30 mouse cellular contexts compared by ENCODE assay signal in the genomic region with DNA sequence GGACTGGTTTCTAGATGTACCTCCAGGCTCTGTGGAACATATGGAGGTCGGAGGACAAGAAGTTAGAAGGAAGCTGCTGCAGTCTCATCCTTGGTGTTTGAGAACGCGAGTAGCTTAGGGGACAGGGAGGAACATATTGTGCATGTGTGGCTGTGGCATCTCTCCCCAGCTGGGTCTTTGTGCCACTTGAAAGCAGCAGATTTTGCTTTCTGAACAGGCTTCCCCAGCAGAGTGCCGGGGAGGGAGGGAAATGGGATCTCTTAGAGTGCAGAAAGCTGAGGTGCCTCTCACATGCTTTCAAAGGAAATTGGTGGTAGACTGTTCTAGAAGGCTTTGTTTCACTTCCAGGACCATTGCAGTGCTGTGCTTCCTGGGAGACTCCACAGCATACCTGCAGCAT.
A peak's percentile ranks its signal among the peaks of the same experiment; 100 is the strongest.
DNase-seq lines count a peak whose midpoint lies in the region; ATAC-seq and TF ChIP-seq lines count a peak whose summit lies in the region.
"Had no signal": no experiment of that assay in that cellular context is flagged by ENCODE, and none has a peak within 500 bp of the region (broad histone marks: within the 10 kb centered on the region; RNA-seq: fewer than 3 reads in every experiment).

No protein-coding gene starts in this region.

- H3K27me3 ChIP-seq in thymus, adult 2 months (ENCODE audit: control insufficient read depth, insufficient read depth, low read length) = no peaks in the 10 kb centered on the region
- H3K27me3 ChIP-seq in kidney, embryonic 16.5 days (ENCODE audit: insufficient read depth, low read length) = no peaks in the 10 kb centered on the region
- no peaks in the 10 kb centered on the region for H3K27me3 ChIP-seq in midbrain, postnatal 0 days (ENCODE audit: insufficient read depth, low read length)
- H3K27me3 ChIP-seq: forebrain, embryonic 12.5 days; heart, embryonic 12.5 days; hindbrain, embryonic 13.5 days; liver, embryonic 12.5 days; megakaryocyte, embryonic 14.5 days; midbrain, embryonic 12.5 days; stomach, embryonic 15.5 days had no signal

- no peak overlapping the region for H3K27ac ChIP-seq in thymus, adult 2 months (ENCODE audit: control insufficient read depth, insufficient read depth, low read length)
- no peak overlapping the region for H3K27ac ChIP-seq in kidney, embryonic 16.5 days (ENCODE audit: low read length)
- no peak overlapping the region for H3K27ac ChIP-seq in midbrain, postnatal 0 days (ENCODE audit: low read depth, low read length)
- H3K27ac ChIP-seq: forebrain, embryonic 12.5 days; hindbrain, embryonic 13.5 days; liver, embryonic 12.5 days; midbrain, embryonic 12.5 days; stomach, embryonic 15.5 days had no signal

- no peak for TF ChIP-seq POLR2A in thymus, adult 2 months (IDR thresholded peaks at IDR 0.05; ENCODE audit: control insufficient read depth, extremely low read depth, insufficient read depth, low read length, poor library complexity)

- peak; percentile 27 for DNase-seq in thymus, adult 2 months
- no peak for DNase-seq in thymus, postnatal 10 days (ENCODE audit: low spot score in 2 of 2)
- DNase-seq in brain, embryonic 18.5 days (ENCODE audit: low read depth, low spot score) = peak; percentile 16
- DNase-seq in layer of hippocampus, adult 8-10 months (ENCODE audit: low spot score in 2 of 2) = peak; percentile 23 to 31
- peak; percentile 18 to 19 for DNase-seq in layer of hippocampus, postnatal 36 days
- DNase-seq in adrenal gland, adult 2 months = no peak
- no peak for DNase-seq in midbrain, postnatal 0 days (ENCODE audit: low spot score)
- DNase-seq: adrenal gland, postnatal 10 days; B cell, adult 2 months; cerebellum, adult 18-20 months; cerebellum, postnatal 10 days; gastrocnemius, postnatal 36 days; heart, adult 18-20 months; heart, postnatal 4 days; kidney, adult 8-10 months; kidney, postnatal 10 days; left cerebral cortex, postnatal 4 days; liver, postnatal 0 days; lung, postnatal 4 days; right cerebral cortex, postnatal 25 days had no signal

- TF ChIP-seq CTCF in thymus, adult 2 months (IDR thresholded peaks at IDR 0.05; ENCODE audit: borderline replicate concordance, control insufficient read depth, extremely low read depth, insufficient read depth, low read length, poor library complexity) = no peak
- no peak for TF ChIP-seq CTCF in midbrain, postnatal 0 days (IDR thresholded peaks at IDR 0.05)

- H3K4me3 ChIP-seq in thymus, adult 2 months (ENCODE audit: control insufficient read depth, insufficient read depth, low read length) = no peak overlapping the region
- H3K4me3 ChIP-seq in kidney, embryonic 16.5 days (ENCODE audit: low read length) = no peak overlapping the region
- no peak overlapping the region for H3K4me3 ChIP-seq in midbrain, postnatal 0 days (ENCODE audit: low read depth, low read length)
- H3K4me3 ChIP-seq: erythroblast, embryonic 14.5 days; forebrain, embryonic 12.5 days; heart, embryonic 12.5 days; hindbrain, embryonic 13.5 days; liver, embryonic 12.5 days; megakaryocyte, embryonic 14.5 days; midbrain, embryonic 12.5 days; stomach, embryonic 15.5 days had no signal

- ATAC-seq in kidney, embryonic 16.5 days (ENCODE audit: low FRiP score, low TSS enrichment) = no peak
- no peak for ATAC-seq in midbrain, postnatal 0 days (ENCODE audit: low FRiP score)
- ATAC-seq: intestine, embryonic 16.5 days; liver, embryonic 12.5 days; liver, postnatal 0 days had no signal

- no peak overlapping the region for H3K4me2 ChIP-seq in kidney, embryonic 16.5 days (replicated peaks; ENCODE audit: low read depth, low read length)
- H3K4me2 ChIP-seq in midbrain, postnatal 0 days (ENCODE audit: low read depth, low read length, poor library complexity, severe bottlenecking) = no peak overlapping the region
- H3K4me2 ChIP-seq: forebrain, embryonic 12.5 days; heart, embryonic 12.5 days; hindbrain, embryonic 13.5 days; liver, embryonic 12.5 days; midbrain, embryonic 12.5 days; stomach, embryonic 15.5 days had no signal

- H3K9me3 ChIP-seq in kidney, embryonic 16.5 days (ENCODE audit: low read length) = peaks cover 19% of the 10 kb centered on the region
- no peaks in the 10 kb centered on the region for H3K9me3 ChIP-seq in midbrain, postnatal 0 days (ENCODE audit: low read length)
- H3K9me3 ChIP-seq: forebrain, embryonic 12.5 days; hindbrain, embryonic 13.5 days; stomach, embryonic 15.5 days had no signal

- H3K36me3 ChIP-seq in thymus, adult 2 months (ENCODE audit: control insufficient read depth, insufficient read depth, low read length) = no peaks in the 10 kb centered on the region
- no peaks in the 10 kb centered on the region for H3K36me3 ChIP-seq in kidney, embryonic 16.5 days (ENCODE audit: insufficient read depth, low read length)
- no peaks in the 10 kb centered on the region for H3K36me3 ChIP-seq in midbrain, postnatal 0 days (ENCODE audit: insufficient read depth, low read length)
- H3K36me3 ChIP-seq: forebrain, embryonic 12.5 days; hindbrain, embryonic 13.5 days; liver, embryonic 12.5 days; midbrain, embryonic 12.5 days; stomach, embryonic 15.5 days had no signal

- 59% methylated on average over 4 of the region's 4 CpGs for WGBS in thymus, adult 2 months
- 86% methylated on average over 4 of the region's 4 CpGs for WGBS in kidney, embryonic 16.5 days
- WGBS in midbrain, postnatal 0 days = 72% methylated on average over 4 of the region's 4 CpGs

- no peak overlapping the region for H3K9ac ChIP-seq in kidney, embryonic 16.5 days (replicated peaks; ENCODE audit: low read length)
- no peak overlapping the region for H3K9ac ChIP-seq in midbrain, postnatal 0 days (replicated peaks; ENCODE audit: low read length, poor library complexity, severe bottlenecking)
- H3K9ac ChIP-seq: forebrain, embryonic 12.5 days; heart, embryonic 12.5 days; hindbrain, embryonic 13.5 days; liver, embryonic 12.5 days; liver, postnatal 0 days; midbrain, embryonic 12.5 days; stomach, embryonic 15.5 days had no signal

- H3K4me1 ChIP-seq in thymus, adult 2 months (replicated peaks; ENCODE audit: control insufficient read depth, insufficient read depth, low read length) = peaks cover 6% of the 10 kb centered on the region; the same call in 1 of the 2 replicates
- H3K4me1 ChIP-seq in kidney, embryonic 16.5 days (ENCODE audit: insufficient read depth, low read length) = no peaks in the 10 kb centered on the region
- H3K4me1 ChIP-seq in midbrain, postnatal 0 days (ENCODE audit: insufficient read depth, low read length) = no peaks in the 10 kb centered on the region; the same call in 1 of the 2 replicates
- H3K4me1 ChIP-seq: forebrain, embryonic 12.5 days; hindbrain, embryonic 13.5 days; liver, embryonic 12.5 days; megakaryocyte, embryonic 14.5 days; midbrain, embryonic 12.5 days; stomach, embryonic 15.5 days had no signal

Comparison
In these comparisons a context has a peak if more than half of its experiments do, and no peak if none do; other contexts are left out.
1. DNase-seq: peak in thymus, adult 2 months (single experiment), brain, embryonic 18.5 days (single experiment), layer of hippocampus, adult 8-10 months (2 of 2) and layer of hippocampus, postnatal 36 days (2 of 2); none in thymus, postnatal 10 days (0 of 2), adrenal gland, adult 2 months (single experiment) and midbrain, postnatal 0 days (single experiment).